Mouse (Mus musculus) thymus, postnatal 25 days (tissue): ENCODE results near the gene Trim25.

Experiments used
- DNase-seq: peaks from one replicate; pipeline ENCODE4 v3.0.0; 2022

Trim25 gene

GRCm38 (mm10) chr11:88998974-88999722, at the start of gene Trim25:
Gene Trim25 (plus strand): TSS chr11:88999376.
- DNase-seq: peak; percentile 94

DNA sequence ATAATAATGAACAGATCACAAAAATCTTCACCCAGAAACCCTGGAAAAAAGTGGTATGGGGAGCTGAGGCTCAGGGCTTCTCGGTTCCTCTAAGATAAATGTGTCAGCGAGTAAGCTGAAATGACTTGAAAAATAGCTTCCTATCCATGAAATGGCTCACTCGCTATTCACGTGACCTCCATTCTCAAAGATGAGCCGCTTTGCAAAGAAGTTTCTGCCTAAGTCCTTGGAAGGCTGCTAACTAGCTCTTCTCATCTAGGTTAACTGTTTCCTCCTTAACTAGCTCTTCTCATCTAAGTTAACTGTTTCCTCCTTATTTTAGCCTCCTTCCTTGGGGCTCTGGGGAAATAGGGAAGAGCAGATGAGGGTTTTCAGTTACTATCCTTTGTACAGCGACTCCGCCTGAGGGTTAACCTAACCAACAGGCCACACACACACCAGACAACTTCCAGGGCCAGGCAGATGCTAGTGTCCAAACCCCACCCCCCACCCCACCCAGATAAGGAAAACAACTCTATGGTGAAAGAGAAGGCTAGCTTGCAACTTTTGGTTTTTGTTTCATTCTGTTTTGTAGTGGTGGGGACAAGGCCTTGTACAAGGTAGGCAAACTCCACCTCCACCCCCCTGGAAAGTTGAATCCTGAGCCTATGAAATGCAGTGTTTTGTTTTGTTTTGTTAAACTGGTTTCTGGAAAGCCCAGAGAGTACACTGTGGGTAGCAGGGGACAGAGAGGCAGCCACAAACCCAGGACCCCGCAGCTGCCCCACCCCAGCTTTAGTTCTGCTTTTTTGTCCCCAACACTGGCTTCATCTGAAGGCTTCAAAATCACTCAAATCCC, 49.2 kb upstream of the Trim25 start:
- no peak for DNase-seq

DNA sequence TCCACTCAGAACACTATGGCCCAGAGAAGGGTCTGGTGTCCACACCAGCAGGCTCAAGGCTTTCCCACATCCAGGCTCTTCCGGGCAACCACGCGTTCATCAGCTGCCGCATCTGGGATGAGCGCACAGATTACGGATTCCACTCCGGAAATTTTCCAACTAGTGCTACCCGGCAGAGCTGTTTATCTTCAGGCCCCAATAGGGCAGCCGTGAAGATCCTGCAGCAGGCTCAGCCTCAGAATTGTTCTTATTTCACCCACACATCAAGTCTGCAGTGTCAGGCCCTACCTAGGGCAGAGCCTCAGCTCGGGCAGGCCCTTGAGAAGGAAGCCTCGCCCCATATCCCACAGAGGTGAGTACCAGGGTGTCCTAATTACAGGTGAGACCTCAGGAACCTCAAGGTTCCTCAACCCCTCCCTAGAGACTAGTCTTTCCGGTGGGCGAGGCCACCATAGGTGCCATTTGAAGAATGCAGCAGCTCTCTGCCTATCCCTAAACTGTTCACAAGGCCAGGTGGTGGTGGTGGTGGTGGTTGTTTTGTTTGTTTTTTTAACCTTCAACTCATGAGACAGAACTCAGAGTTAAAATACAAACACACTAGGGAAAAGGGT, 48.4 kb upstream of the Trim25 start:
- no peak for DNase-seq

DNA sequence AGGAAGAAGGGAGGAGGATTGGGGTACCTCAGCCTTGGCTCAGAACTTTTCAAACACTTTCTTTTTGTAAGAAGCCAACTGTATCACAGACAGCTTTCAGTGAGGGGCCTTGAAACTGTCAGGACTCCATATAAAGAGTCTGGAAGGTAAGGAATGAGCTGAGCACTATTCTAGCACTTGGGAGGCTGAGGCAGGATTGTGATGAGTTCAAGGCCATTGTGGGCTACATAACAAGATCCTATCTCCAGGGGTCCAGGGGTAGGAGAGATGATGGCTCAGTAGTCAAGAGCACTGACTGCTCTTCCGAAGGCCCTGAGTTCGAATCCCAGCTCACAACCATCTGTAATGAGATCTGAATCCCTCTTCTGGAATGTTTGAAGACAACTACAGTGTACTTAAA, 47.6 kb upstream of the Trim25 start:
- DNase-seq: no peak

- no peak for DNase-seq
Measured at GRCm38 (mm10) chr11:88952117-88952516, 47.1 kb upstream of the Trim25 start.

- no peak for DNase-seq
Measured at GRCm38 (mm10) chr11:88953582-88953981, 45.6 kb upstream of the Trim25 start.

GRCm38 (mm10) chr11:88954803-88955202, 44.4 kb upstream of the Trim25 start:
- no peak for DNase-seq

GRCm38 (mm10) chr11:88955217-88955969, 43.8 kb upstream of the Trim25 start, which contains the start of gene Scpep1:
Gene Scpep1 (minus strand): TSS chr11:88955465.
- peak; percentile 98 for DNase-seq

DNA sequence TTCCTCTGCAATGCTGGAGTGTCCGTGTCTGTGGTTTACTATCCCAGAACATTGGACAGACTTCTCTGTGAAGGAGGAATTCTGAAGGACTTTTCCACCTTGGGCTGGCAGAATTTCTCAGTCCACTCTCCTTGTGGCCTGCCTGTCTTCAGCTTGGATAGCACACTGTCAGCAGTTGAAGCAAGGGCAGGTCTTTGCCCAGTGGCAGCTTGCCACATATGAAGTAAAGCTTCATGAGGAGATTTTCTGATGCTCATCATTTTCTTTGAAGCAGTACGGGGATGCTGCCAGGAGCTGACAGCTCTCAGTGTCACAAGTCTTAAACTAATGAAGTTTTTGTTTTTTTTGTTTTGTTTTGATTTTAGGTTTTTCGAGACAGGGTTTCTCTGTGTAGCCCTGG, 40.3 kb upstream of the Trim25 start:
- DNase-seq: no peak

GRCm38 (mm10) chr11:88966881-88967361, 32.3 kb upstream of the Trim25 start, which contains the start of gene Elobl:
Gene Elobl (minus strand): TSS chr11:88966931.
- no peak for DNase-seq

GRCm38 (mm10) chr11:88970202-88970732, 28.9 kb upstream of the Trim25 start, which contains the start of gene Coil:
Gene Coil (plus strand): TSS chr11:88970252.
- DNase-seq: no peak

GRCm38 (mm10) chr11:88973776-88974701, 25.1 kb upstream of the Trim25 start:
- DNase-seq: peak; percentile 93

GRCm38 (mm10) chr11:88976320-88976719, 22.9 kb upstream of the Trim25 start:
- peak; percentile 22 for DNase-seq

DNA sequence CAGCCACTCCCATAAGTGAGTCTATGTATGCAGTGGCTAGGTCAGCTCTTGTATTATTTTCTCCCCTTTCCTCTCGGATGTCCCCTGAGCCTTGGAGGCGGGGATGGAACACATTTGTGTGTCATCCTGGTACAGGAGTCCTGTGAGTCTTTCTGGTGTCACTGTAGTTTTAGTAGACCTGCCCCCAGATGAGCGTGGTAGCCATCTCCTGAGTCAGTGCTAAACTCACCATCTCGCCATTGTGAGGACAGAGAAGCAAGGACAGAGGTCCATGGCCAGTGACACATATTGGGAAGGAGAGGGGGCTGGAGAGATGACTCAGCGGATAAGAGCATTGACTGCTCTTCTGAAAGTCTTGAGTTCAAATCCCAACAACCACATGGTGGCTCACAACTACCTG, 22.0 kb upstream of the Trim25 start:
- no peak for DNase-seq

DNA sequence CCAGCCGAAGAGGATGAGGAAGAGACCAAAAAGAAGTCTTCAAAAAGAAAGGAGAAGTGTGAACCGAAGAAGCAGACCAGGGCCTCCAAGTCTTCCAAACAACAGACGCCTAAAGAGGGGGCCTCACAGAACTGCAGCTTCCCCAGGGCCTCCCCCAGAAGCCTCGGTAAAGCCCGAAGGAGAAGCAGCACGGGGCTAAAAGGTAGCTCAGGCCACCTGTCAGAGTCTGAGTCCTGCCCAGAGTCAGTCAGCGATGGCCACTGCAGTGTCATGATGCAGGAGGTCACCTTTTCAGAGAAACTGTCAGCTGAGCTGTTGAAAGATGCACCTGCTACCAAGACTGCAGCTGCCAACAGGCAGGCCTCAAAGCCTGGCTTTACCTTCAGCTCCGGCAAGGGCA, 17.8 kb upstream of the Trim25 start:
- DNase-seq: no peak

DNA sequence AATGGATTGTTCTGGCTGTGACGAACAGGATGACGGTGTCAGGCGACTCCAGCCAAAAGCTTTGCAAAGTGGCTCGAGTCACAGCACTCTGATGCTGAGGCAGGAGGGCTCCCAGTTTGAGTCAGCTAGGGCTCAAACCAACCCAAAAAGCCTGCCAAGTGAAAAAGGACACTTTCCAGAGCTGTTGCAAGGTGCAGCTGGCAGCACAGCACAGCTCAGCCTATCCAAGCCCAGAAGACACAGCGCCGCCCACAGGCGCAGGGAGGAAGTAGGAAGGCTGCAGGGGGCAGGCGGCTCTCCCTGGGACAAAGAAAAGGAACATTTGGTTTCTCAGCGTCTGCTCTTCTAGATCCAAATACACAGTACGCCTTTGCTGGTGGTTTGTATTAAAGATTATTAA, 12.6 kb upstream of the Trim25 start:
- no peak for DNase-seq

GRCm38 (mm10) chr11:88988956-88989355, 10.2 kb upstream of the Trim25 start:
- DNase-seq: no peak

DNA sequence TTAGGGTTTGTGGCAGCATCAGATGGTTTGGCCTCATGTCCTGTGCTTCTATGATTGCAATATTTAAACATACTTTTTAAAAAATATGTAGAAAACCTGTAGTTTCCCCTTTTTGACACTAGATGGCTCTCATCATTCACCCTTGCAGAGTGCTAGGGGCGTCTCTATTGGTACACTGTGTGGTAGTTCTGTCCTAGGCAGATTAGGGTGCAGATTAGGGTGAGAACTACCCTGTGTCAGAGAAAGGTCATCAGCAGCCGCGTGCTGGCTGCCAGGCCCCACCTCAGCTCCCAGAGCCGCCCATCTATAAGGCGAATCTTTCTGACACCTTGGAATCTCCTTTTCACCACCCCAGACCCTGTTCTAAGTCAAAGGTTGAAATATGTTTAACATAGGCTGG, 9.6 kb upstream of the Trim25 start:
- DNase-seq: peak; percentile 9

GRCm38 (mm10) chr11:88993186-88993585, 6.0 kb upstream of the Trim25 start:
- no peak for DNase-seq

DNA sequence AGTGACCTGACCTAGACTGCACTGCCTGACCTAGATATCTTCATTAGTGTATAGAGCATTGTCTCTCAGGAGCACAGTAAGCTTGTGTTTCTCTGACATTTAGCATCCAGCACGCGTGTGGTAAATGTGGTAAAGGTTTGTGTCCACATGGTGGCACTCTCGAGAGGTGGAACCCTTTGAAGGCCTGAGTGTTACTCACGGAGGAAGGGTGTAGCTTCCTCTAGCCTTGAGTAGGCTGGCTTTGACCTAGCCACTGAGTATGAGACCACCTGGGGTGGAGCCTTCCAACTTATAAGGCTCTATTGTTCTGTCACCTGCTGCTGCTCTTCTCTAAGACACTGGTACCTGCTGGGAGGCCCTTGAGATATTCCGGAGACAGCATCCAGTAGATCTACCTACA, 5.6 kb upstream of the Trim25 start:
- peak; percentile 87 for DNase-seq

GRCm38 (mm10) chr11:88994492-88994891, 4.7 kb upstream of the Trim25 start:
- DNase-seq: no peak
